26 mouse cellular contexts compared by ENCODE assay signal in the genomic region with DNA sequence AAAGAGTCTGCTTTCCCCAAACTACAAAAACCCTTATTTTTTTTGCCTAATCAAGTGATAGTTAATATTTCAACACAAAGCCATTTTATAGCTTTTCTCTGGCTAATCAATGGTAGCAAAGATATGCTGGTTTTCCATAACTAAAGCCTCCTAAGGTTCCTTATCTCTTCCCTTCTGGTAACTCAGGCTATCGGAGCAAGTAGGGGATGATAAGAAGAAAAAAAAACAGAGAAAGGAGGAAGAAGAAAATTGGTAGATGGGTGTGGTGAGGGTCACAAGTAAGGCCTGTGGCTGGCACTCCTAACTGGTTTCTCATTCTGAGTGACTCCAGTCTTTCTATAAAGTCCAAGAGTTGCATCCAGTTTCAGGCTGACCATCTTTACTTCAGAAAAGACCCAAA. TPM values are rescaled to one million over a fixed set of nuclear protein-coding genes. Genes with fewer than 3 reads are reported as not detected.
DNase-seq lines count a peak whose midpoint lies in the region; ATAC-seq and TF ChIP-seq lines count a peak whose summit lies in the region.
"Had no signal": no experiment of that assay in that cellular context is flagged by ENCODE, and none has a peak within 500 bp of the region (broad histone marks: within the 10 kb centered on the region; RNA-seq: fewer than 3 reads in every experiment).

No protein-coding gene starts in this region.

- peak; percentile 17 for DNase-seq in MEL-GATA-1-ER (ENCODE audit: extremely low read depth, low read depth)
- no peak for DNase-seq in kidney, adult 8-10 months
- no peak for DNase-seq in gastrocnemius, postnatal 4 days (ENCODE audit: low spot score in 2 of 2)
- DNase-seq: adrenal gland, adult 2 months; adrenal gland, postnatal 10 days; adrenal gland, postnatal 25 days; B cell, adult 2 months; cerebellum, adult 11 months; cerebellum, adult 18-20 months; cerebellum, adult 8-10 months; cerebellum, adult 9-11 months; cerebellum, postnatal 14 days; cerebellum, postnatal 36 days; embryo, embryonic 11 days had no signal

- no peak for TF ChIP-seq CTCF in intestine, postnatal 0 days (IDR thresholded peaks at IDR 0.05; ENCODE audit: low read depth)

- WGBS in intestine, embryonic 15.5 days = 68% methylated on average over 1 of the region's 1 CpGs
- 45% methylated on average over 1 of the region's 1 CpGs for WGBS in intestine, postnatal 0 days

- H3K4me2 ChIP-seq in intestine, embryonic 15.5 days (replicated peaks) = no peak overlapping the region
- no peak overlapping the region for H3K4me2 ChIP-seq in intestine, postnatal 0 days (replicated peaks; ENCODE audit: low read depth)
- H3K4me2 ChIP-seq: embryonic facial prominence, embryonic 13.5 days; embryonic facial prominence, embryonic 15.5 days; forebrain, embryonic 12.5 days had no signal

- H3K36me3 ChIP-seq in intestine, embryonic 15.5 days = no peaks in the 10 kb centered on the region
- H3K36me3 ChIP-seq in intestine, postnatal 0 days (ENCODE audit: control insufficient read depth, insufficient read depth) = no peaks in the 10 kb centered on the region
- H3K36me3 ChIP-seq: embryonic facial prominence, embryonic 13.5 days; embryonic facial prominence, embryonic 15.5 days; forebrain, embryonic 10.5 days; forebrain, embryonic 12.5 days had no signal

- H3K27me3 ChIP-seq in intestine, embryonic 15.5 days (replicated peaks) = no peaks in the 10 kb centered on the region
- no peaks in the 10 kb centered on the region; the same call in 1 of the 2 replicates for H3K27me3 ChIP-seq in intestine, postnatal 0 days (replicated peaks; ENCODE audit: control insufficient read depth, insufficient read depth, low read length)
- H3K27me3 ChIP-seq: CH12.LX; embryonic facial prominence, embryonic 15.5 days had no signal

- no peaks in the 10 kb centered on the region for H3K9me3 ChIP-seq in intestine, embryonic 15.5 days
- no peaks in the 10 kb centered on the region for H3K9me3 ChIP-seq in intestine, postnatal 0 days (ENCODE audit: control insufficient read depth)
- H3K9me3 ChIP-seq: embryonic facial prominence, embryonic 13.5 days; embryonic facial prominence, embryonic 15.5 days; forebrain, embryonic 10.5 days; forebrain, embryonic 12.5 days had no signal

- ATAC-seq in intestine, embryonic 15.5 days = peak; percentile 57; the same call in 1 of the 2 replicates
- no peak for ATAC-seq in intestine, postnatal 0 days
- ATAC-seq: CD4-positive, CD25-positive, alpha-beta regulatory T cell, adult 4 months; forebrain, embryonic 14.5 days; forebrain, embryonic 16.5 days had no signal

- no peak overlapping the region for H3K9ac ChIP-seq in intestine, embryonic 15.5 days
- H3K9ac ChIP-seq in intestine, postnatal 0 days (ENCODE audit: low read depth, low read length) = no peak overlapping the region
- H3K9ac ChIP-seq: embryonic facial prominence, embryonic 13.5 days; embryonic facial prominence, embryonic 15.5 days; forebrain, embryonic 12.5 days had no signal

- H3K4me1 ChIP-seq in intestine, embryonic 15.5 days (replicated peaks) = peaks cover 5% of the 10 kb centered on the region; the same call in 1 of the 2 replicates
- H3K4me1 ChIP-seq in intestine, postnatal 0 days (replicated peaks; ENCODE audit: control insufficient read depth, insufficient read depth, low read length) = no peaks in the 10 kb centered on the region

- H3K27ac ChIP-seq in intestine, embryonic 15.5 days = no peak overlapping the region
- no peak overlapping the region for H3K27ac ChIP-seq in intestine, postnatal 0 days (ENCODE audit: low read depth, low read length)
- H3K27ac ChIP-seq: embryonic facial prominence, embryonic 13.5 days; embryonic facial prominence, embryonic 15.5 days; forebrain, embryonic 10.5 days; forebrain, embryonic 12.5 days had no signal

- no peak overlapping the region for H3K4me3 ChIP-seq in intestine, embryonic 15.5 days (replicated peaks)
- H3K4me3 ChIP-seq in intestine, postnatal 0 days (ENCODE audit: low read depth, low read length) = no peak overlapping the region
- H3K4me3 ChIP-seq: embryonic facial prominence, embryonic 13.5 days; embryonic facial prominence, embryonic 15.5 days; erythroblast, embryonic 14.5 days; forebrain, embryonic 10.5 days; forebrain, embryonic 12.5 days had no signal

RNA-seq across cellular contexts. Expression of a gene that starts 40.3 kb away (rescaled TPM):
- 2.2 and 3.0 TPM in 2 replicates for polyA plus RNA-seq in intestine, embryonic 15.5 days (2015; fragmentation: Nextera tagmentation; extraction: Ambion mirVana)
- polyA plus RNA-seq in intestine, postnatal 0 days (2015; fragmentation: Nextera tagmentation; extraction: Ambion mirVana) = 0.43 and 0.46 TPM in 2 replicates
- 1 to 10 TPM; 3.3 to 4.2 TPM for total RNA-seq in gastrocnemius, postnatal 4 days (2021)
- total RNA-seq: CH12.LX; common myeloid progenitor, adult 5-6 weeks had no signal
- polyA plus RNA-seq: erythroblast, embryonic 14.5 days had no signal
